Comparison of ENCODE assay signal across 13 mouse cellular contexts in the genomic region with DNA sequence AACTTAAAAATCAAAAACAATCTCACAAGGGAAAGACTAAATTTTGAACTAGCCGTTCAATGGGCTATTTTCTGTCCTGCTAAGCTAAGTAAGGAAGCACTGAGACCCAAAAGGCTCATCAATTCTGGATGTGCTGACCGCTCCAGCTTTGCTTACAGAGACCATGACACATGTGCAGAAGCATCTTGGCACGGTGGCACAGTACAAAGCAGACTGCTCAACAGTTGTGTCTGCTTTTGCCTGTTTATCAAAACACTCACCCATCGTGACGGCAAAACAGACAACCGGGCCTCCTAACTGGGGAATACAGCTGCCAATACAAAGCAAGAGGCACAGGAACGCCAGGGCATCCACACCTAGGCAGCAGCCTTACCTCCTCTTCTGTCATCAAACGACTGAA. TPM values are rescaled to one million over a fixed set of nuclear protein-coding genes. Genes with fewer than 3 reads are reported as not detected.
DNase-seq lines count a peak whose midpoint lies in the region; ATAC-seq and TF ChIP-seq lines count a peak whose summit lies in the region.
"Had no signal": no experiment of that assay in that cellular context is flagged by ENCODE, and none has a peak within 500 bp of the region (broad histone marks: within the 10 kb centered on the region; RNA-seq: fewer than 3 reads in every experiment).

No protein-coding gene starts in this region.

- H3K4me1 ChIP-seq in midbrain, embryonic 11.5 days (ENCODE audit: control insufficient read depth, insufficient read depth, low read length) = no peaks in the 10 kb centered on the region
- no peaks in the 10 kb centered on the region for H3K4me1 ChIP-seq in midbrain, postnatal 0 days (ENCODE audit: insufficient read depth, low read length)
- H3K4me1 ChIP-seq in heart, embryonic 12.5 days (replicated peaks) = peaks cover 72% of the 10 kb centered on the region
- peaks cover 28% of the 10 kb centered on the region for H3K4me1 ChIP-seq in intestine, embryonic 16.5 days (ENCODE audit: control insufficient read depth, insufficient read depth, low read length)
- H3K4me1 ChIP-seq in forebrain, embryonic 11.5 days (replicated peaks; ENCODE audit: control insufficient read depth, insufficient read depth, low read length) = no peaks in the 10 kb centered on the region
- H3K4me1 ChIP-seq: forebrain, embryonic 10.5 days had no signal

- no peaks in the 10 kb centered on the region for H3K36me3 ChIP-seq in midbrain, embryonic 11.5 days (ENCODE audit: control insufficient read depth, insufficient read depth, low read length)
- H3K36me3 ChIP-seq in midbrain, postnatal 0 days (ENCODE audit: insufficient read depth, low read length) = peaks cover 21% of the 10 kb centered on the region
- H3K36me3 ChIP-seq in heart, embryonic 12.5 days = peaks cover 15% of the 10 kb centered on the region
- H3K36me3 ChIP-seq in intestine, embryonic 16.5 days (ENCODE audit: control insufficient read depth, insufficient read depth, low read length) = no peaks in the 10 kb centered on the region
- H3K36me3 ChIP-seq in forebrain, embryonic 11.5 days (ENCODE audit: control insufficient read depth, insufficient read depth, low read length) = no peaks in the 10 kb centered on the region; the same call in 1 of the 2 replicates

- no peak overlapping the region for H3K9ac ChIP-seq in midbrain, embryonic 11.5 days (ENCODE audit: low read length)
- no peak overlapping the region for H3K9ac ChIP-seq in midbrain, postnatal 0 days (replicated peaks; ENCODE audit: low read length, poor library complexity, severe bottlenecking)
- H3K9ac ChIP-seq in heart, embryonic 12.5 days = peak overlapping the region; percentile 19; the same call in 1 of the 2 replicates
- no peak overlapping the region for H3K9ac ChIP-seq in intestine, embryonic 16.5 days (ENCODE audit: low read depth, low read length)
- no peak overlapping the region for H3K9ac ChIP-seq in forebrain, embryonic 11.5 days (ENCODE audit: low read length)

- H3K27ac ChIP-seq in midbrain, embryonic 11.5 days (ENCODE audit: low read depth, low read length) = no peak overlapping the region
- no peak overlapping the region for H3K27ac ChIP-seq in midbrain, postnatal 0 days (ENCODE audit: low read depth, low read length)
- H3K27ac ChIP-seq in heart, embryonic 12.5 days (ENCODE audit: poor library complexity, severe bottlenecking) = peak overlapping the region; percentile 98
- H3K27ac ChIP-seq in intestine, embryonic 16.5 days (ENCODE audit: low read length) = peak overlapping the region; percentile 72
- no peak overlapping the region for H3K27ac ChIP-seq in forebrain, embryonic 11.5 days (ENCODE audit: low read depth, low read length)
- H3K27ac ChIP-seq: forebrain, embryonic 10.5 days had no signal

- ATAC-seq in midbrain, embryonic 11.5 days (ENCODE audit: low FRiP score) = no peak
- ATAC-seq in midbrain, postnatal 0 days (ENCODE audit: low FRiP score) = no peak
- ATAC-seq in heart, embryonic 12.5 days (ENCODE audit: insufficient number of reproducible peaks, low FRiP score) = no peak
- ATAC-seq in intestine, embryonic 16.5 days = no peak
- no peak for ATAC-seq in forebrain, embryonic 11.5 days (replicated peaks; ENCODE audit: low FRiP score)

- WGBS in midbrain, embryonic 11.5 days = 90% methylated on average over 8 of the region's 8 CpGs
- WGBS in midbrain, postnatal 0 days = 91% methylated on average over 8 of the region's 8 CpGs
- 46% methylated on average over 8 of the region's 8 CpGs for WGBS in heart, embryonic 12.5 days
- WGBS in intestine, embryonic 16.5 days = 69% methylated on average over 8 of the region's 8 CpGs
- WGBS in forebrain, embryonic 11.5 days = 90% methylated on average over 8 of the region's 8 CpGs

- H3K9me3 ChIP-seq in midbrain, embryonic 11.5 days (ENCODE audit: control insufficient read depth, low read length) = no peaks in the 10 kb centered on the region
- no peaks in the 10 kb centered on the region for H3K9me3 ChIP-seq in midbrain, postnatal 0 days (ENCODE audit: low read length)
- H3K9me3 ChIP-seq in heart, embryonic 12.5 days (replicated peaks) = no peaks in the 10 kb centered on the region
- no peaks in the 10 kb centered on the region for H3K9me3 ChIP-seq in intestine, embryonic 16.5 days (ENCODE audit: control insufficient read depth, low read length)
- H3K9me3 ChIP-seq in forebrain, embryonic 11.5 days (ENCODE audit: control insufficient read depth, low read length) = no peaks in the 10 kb centered on the region
- H3K9me3 ChIP-seq: forebrain, embryonic 10.5 days; megakaryocyte, embryonic 14.5 days had no signal

- H3K27me3 ChIP-seq in midbrain, embryonic 11.5 days (ENCODE audit: control insufficient read depth, insufficient read depth, low read length) = no peaks in the 10 kb centered on the region
- no peaks in the 10 kb centered on the region for H3K27me3 ChIP-seq in midbrain, postnatal 0 days (ENCODE audit: insufficient read depth, low read length)
- H3K27me3 ChIP-seq in heart, embryonic 12.5 days (replicated peaks) = no peaks in the 10 kb centered on the region
- no peaks in the 10 kb centered on the region for H3K27me3 ChIP-seq in intestine, embryonic 16.5 days (replicated peaks; ENCODE audit: control insufficient read depth, insufficient read depth, low read length)
- H3K27me3 ChIP-seq in forebrain, embryonic 11.5 days (ENCODE audit: control insufficient read depth, insufficient read depth, low read length) = no peaks in the 10 kb centered on the region
- H3K27me3 ChIP-seq: megakaryocyte, embryonic 14.5 days had no signal

- no peak overlapping the region for H3K4me2 ChIP-seq in midbrain, embryonic 11.5 days
- H3K4me2 ChIP-seq in midbrain, postnatal 0 days (ENCODE audit: low read depth, low read length, poor library complexity, severe bottlenecking) = no peak overlapping the region
- H3K4me2 ChIP-seq in heart, embryonic 12.5 days = no peak overlapping the region
- H3K4me2 ChIP-seq in intestine, embryonic 16.5 days (ENCODE audit: low read depth, low read length) = no peak overlapping the region
- H3K4me2 ChIP-seq in forebrain, embryonic 11.5 days (ENCODE audit: low read depth, low read length, severe bottlenecking) = no peak overlapping the region

- no peak overlapping the region for H3K4me3 ChIP-seq in midbrain, embryonic 11.5 days (ENCODE audit: low read depth, low read length)
- H3K4me3 ChIP-seq in midbrain, postnatal 0 days (ENCODE audit: low read depth, low read length) = no peak overlapping the region
- H3K4me3 ChIP-seq in heart, embryonic 12.5 days = no peak overlapping the region
- no peak overlapping the region for H3K4me3 ChIP-seq in intestine, embryonic 16.5 days (ENCODE audit: low read length)
- no peak overlapping the region for H3K4me3 ChIP-seq in forebrain, embryonic 11.5 days (ENCODE audit: low read depth, low read length)
- H3K4me3 ChIP-seq: forebrain, embryonic 10.5 days; megakaryocyte, embryonic 14.5 days had no signal

- peak; percentile 35 for DNase-seq in midbrain, embryonic 11.5 days (ENCODE audit: low spot score, missing footprints)
- no peak for DNase-seq in midbrain, postnatal 0 days (ENCODE audit: low spot score)
- DNase-seq in forebrain, embryonic 11.5 days (ENCODE audit: low spot score) = no peak
- DNase-seq in cerebellum, postnatal 36 days = no peak
- no peak for DNase-seq in urinary bladder, postnatal 36 days (ENCODE audit: low spot score in 2 of 2)
- DNase-seq: adrenal gland, adult 8-10 months; kidney, postnatal 4 days; thymus, postnatal 4 days had no signal

- no peak for TF ChIP-seq CTCF in midbrain, postnatal 0 days (IDR thresholded peaks at IDR 0.05)

RNA-seq across cellular contexts. Expression of gene Miga1, which starts 35.1 kb away (rescaled TPM):
- polyA plus RNA-seq in midbrain, embryonic 11.5 days (2014; fragmentation: Nextera tagmentation; extraction: Ambion mirVana) = 19.3 and 21.8 TPM in 2 replicates
- total RNA-seq in midbrain, postnatal 0 days (2014; rRNA removed) = 26.3 and 28.2 TPM in 2 replicates
- polyA plus RNA-seq in midbrain, postnatal 0 days (2015; fragmentation: Nextera tagmentation; extraction: Ambion mirVana) = 16.9 and 18.7 TPM in 2 replicates
- polyA plus RNA-seq in heart, embryonic 12.5 days (2016; fragmentation: Nextera tagmentation; extraction: Ambion mirVana) = 18.0 and 18.8 TPM in 2 replicates
- polyA plus RNA-seq in intestine, embryonic 16.5 days (2015; fragmentation: Nextera tagmentation; extraction: Ambion mirVana) = 13.5 and 13.9 TPM in 2 replicates
- polyA plus RNA-seq in forebrain, embryonic 11.5 days (2014; fragmentation: Nextera tagmentation; extraction: Ambion mirVana) = 24.6 and 26.3 TPM in 2 replicates

RNA-seq across cellular contexts. Expression of gene Nexn, which starts 38.9 kb away (rescaled TPM):
- 2.6 and 4.2 TPM in 2 replicates for polyA plus RNA-seq in midbrain, embryonic 11.5 days (2014; fragmentation: Nextera tagmentation; extraction: Ambion mirVana)
- 0.11 and 0.28 TPM in 2 replicates for total RNA-seq in midbrain, postnatal 0 days (2014; rRNA removed)
- polyA plus RNA-seq in midbrain, postnatal 0 days (2015; fragmentation: Nextera tagmentation; extraction: Ambion mirVana) = 1.5 and 2.3 TPM in 2 replicates
- polyA plus RNA-seq in heart, embryonic 12.5 days (2016; fragmentation: Nextera tagmentation; extraction: Ambion mirVana) = 226 and 246 TPM in 2 replicates
- 21.6 and 21.7 TPM in 2 replicates for polyA plus RNA-seq in intestine, embryonic 16.5 days (2015; fragmentation: Nextera tagmentation; extraction: Ambion mirVana)
- polyA plus RNA-seq in forebrain, embryonic 11.5 days (2014; fragmentation: Nextera tagmentation; extraction: Ambion mirVana) = 3.5 and 4.3 TPM in 2 replicates
- polyA plus RNA-seq: liver, adult 2 months had no signal

RNA-seq across cellular contexts. Expression of gene Usp33, which starts 41.2 kb away (rescaled TPM):
- 65.6 and 73.2 TPM in 2 replicates for polyA plus RNA-seq in midbrain, embryonic 11.5 days (2014; fragmentation: Nextera tagmentation; extraction: Ambion mirVana)
- total RNA-seq in midbrain, postnatal 0 days (2014; rRNA removed) = 83.3 and 91.4 TPM in 2 replicates
- 65.3 and 70.7 TPM in 2 replicates for polyA plus RNA-seq in midbrain, postnatal 0 days (2015; fragmentation: Nextera tagmentation; extraction: Ambion mirVana)
- 37.7 and 38.1 TPM in 2 replicates for polyA plus RNA-seq in heart, embryonic 12.5 days (2016; fragmentation: Nextera tagmentation; extraction: Ambion mirVana)
- polyA plus RNA-seq in intestine, embryonic 16.5 days (2015; fragmentation: Nextera tagmentation; extraction: Ambion mirVana) = 46.0 and 49.3 TPM in 2 replicates
- polyA plus RNA-seq in forebrain, embryonic 11.5 days (2014; fragmentation: Nextera tagmentation; extraction: Ambion mirVana) = 60.8 and 62.6 TPM in 2 replicates

Comparison
In these comparisons a context has a peak if more than half of its experiments do, and no peak if none do; other contexts are left out.
1. H3K27ac ChIP-seq: peak in heart, embryonic 12.5 days (single experiment) and intestine, embryonic 16.5 days (single experiment); none in midbrain, embryonic 11.5 days (single experiment), midbrain, postnatal 0 days (single experiment) and forebrain, embryonic 11.5 days (single experiment).